Mouse (Mus musculus) small intestine, adult 2 months (tissue): ENCODE measurements around the gene Slc25a33.

ENCODE experiments used
- CTCF ChIP-seq: fragments of 200-500 bp; IDR thresholded peaks from 2 replicates; pipeline ENCODE4 v1.5.1; 2012; ENCODE audit warnings: low read depth, mild to moderate bottlenecking, control low read depth, inconsistent platforms, low read length, moderate library complexity, mixed read lengths; ENCODE audit not compliant: insufficient replicate concordance, insufficient read length; ENCODE audit errors: extremely low read depth
- POLR2A ChIP-seq: fragments of 200-500 bp; IDR thresholded peaks from 2 replicates; pipeline ENCODE4 v1.6.1; 2012; ENCODE audit warnings: low read depth, mild to moderate bottlenecking, control low read depth, inconsistent platforms, low read length, moderate library complexity

- TF ChIP-seq CTCF (no peak), POLR2A (no peak)
Measured at GRCm38 (mm10) chr4:149733748-149734147, 40.3 kb downstream of the Slc25a33 start.
